Mouse (Mus musculus) cerebellum, postnatal 10 days (tissue): ENCODE data around the gene Gfer.

Experiments used
- DNase-seq, 2 experiments: peaks; one replicate each; pipeline ENCODE4 v3.0.0; 2021; ENCODE audit warnings: mixed read lengths in 2 of 2

Gene Gfer

DNA sequence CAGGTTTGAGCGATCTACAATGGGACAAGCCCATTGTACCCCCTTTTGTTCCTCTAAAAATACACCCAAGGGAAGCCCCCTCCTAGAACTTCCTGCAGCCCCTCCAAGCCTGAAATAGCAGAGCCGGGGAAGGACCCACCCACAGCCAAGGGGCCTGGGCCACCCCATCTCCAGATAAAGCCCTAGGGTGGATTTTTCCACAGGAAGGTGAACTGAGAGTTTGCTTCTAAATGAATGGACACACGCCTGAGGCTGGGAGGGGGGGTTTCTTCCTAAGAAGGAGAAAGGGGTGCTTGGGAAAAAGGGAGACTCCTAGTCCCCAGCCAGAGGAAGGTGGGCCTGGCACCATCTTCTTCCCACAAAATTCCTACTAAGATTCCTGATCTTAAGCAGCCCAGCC lies 50.0 kb downstream of the Gfer start:
- no peak for DNase-seq

- DNase-seq = no peak
These were observed 50.9 kb downstream of the Gfer start for GRCm38 (mm10) chr17:24644875-24645721.

DNA sequence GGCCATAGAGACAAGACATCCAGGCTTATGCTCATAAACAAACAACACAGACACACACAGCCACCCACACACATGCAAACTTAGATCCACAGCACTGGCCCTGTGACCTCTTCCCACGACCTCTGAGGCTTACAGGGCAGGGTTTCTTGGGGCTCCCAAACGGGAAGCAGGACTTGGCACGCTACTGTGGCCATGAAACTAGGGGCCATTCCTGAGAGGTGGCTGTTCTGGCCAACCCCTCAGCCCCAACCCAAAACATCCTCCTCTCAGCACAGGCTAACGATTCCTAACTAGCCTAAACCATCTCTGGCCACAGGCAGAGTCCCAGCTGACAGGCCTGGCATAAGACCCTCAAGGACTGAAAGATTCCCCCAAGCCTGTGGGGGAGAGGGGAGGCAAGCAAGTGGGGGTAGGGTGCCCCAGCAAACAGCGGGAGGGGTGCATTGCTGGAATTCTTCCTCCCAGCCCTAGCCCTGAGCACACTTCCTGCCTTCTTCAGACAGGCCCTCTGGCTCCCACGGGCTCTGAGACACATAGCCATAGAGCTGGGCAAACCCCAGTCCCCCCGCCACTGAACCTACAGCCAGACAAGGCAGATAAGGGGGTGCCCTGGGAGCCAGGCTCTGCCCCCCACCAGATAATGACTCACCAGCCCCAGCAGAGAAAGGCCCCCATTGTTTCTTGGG lies 51.8 kb downstream of the Gfer start:
- no peak for DNase-seq
